Mouse (Mus musculus) myocyte (in vitro differentiated cells): ENCODE results near the gene Gng12. TPM values are rescaled to one million over a fixed set of nuclear protein-coding genes. Genes with fewer than 3 reads are reported as not detected.
A peak's percentile ranks its signal among the peaks of the same experiment; 100 is the strongest.

Experiments
- H3K27me3 ChIP-seq: one replicate; pipeline ENCODE4 v1.6.1; 2011; ENCODE audit not compliant: control insufficient read depth, insufficient read depth, insufficient read length
- H3K36me3 ChIP-seq: one replicate; pipeline ENCODE4 v1.6.1; 2011; ENCODE audit not compliant: control insufficient read depth, insufficient read depth
- H3K4me2 ChIP-seq: one replicate; pipeline ENCODE4 v1.6.1; 2011; ENCODE audit warnings: low read depth, control low read depth
- H3K4me3 ChIP-seq: one replicate; pipeline ENCODE4 v1.5.1; 2011; ENCODE audit warnings: mild to moderate bottlenecking, control low read depth, moderate library complexity
- H3K79me2 ChIP-seq: one replicate; pipeline ENCODE4 v1.6.1; 2011; ENCODE audit not compliant: control insufficient read depth, insufficient read depth
- H3ac ChIP-seq: one replicate; pipeline ENCODE4 v1.6.1; 2011; ENCODE audit not compliant: control insufficient read depth, insufficient read length
- CEBPB ChIP-seq: IDR thresholded peaks from 2 replicates; pipeline ENCODE4 v1.6.1; 2011; ENCODE audit warnings: mild to moderate bottlenecking, moderate library complexity; ENCODE audit not compliant: poor library complexity, insufficient read depth, severe bottlenecking
- E2F4 ChIP-seq: IDR thresholded peaks from one replicate; pipeline ENCODE4 v1.6.1; 2011; ENCODE audit warnings: mild to moderate bottlenecking, control low read depth, moderate library complexity; ENCODE audit not compliant: insufficient read depth
- MAX ChIP-seq: IDR thresholded peaks from one replicate; pipeline ENCODE4 v1.6.1; 2011; ENCODE audit warnings: low read depth, mild to moderate bottlenecking, control low read depth
- MYOD1 ChIP-seq, 3 experiments: IDR thresholded peaks; one replicate each; pipeline ENCODE4 v1.6.1; 2011; ENCODE audit warnings: control low read depth in 2 of 3, low read depth in 2 of 3, mild to moderate bottlenecking in 2 of 3, moderate library complexity in 1 of 3; ENCODE audit not compliant: insufficient read length in 2 of 3, control insufficient read depth in 1 of 3
- MYOG ChIP-seq, 3 experiments: IDR thresholded peaks; one replicate each; pipeline ENCODE4 v1.6.1; 2011; ENCODE audit warnings: control low read depth in 2 of 3, low read depth in 2 of 3, mild to moderate bottlenecking in 2 of 3; ENCODE audit not compliant: insufficient read length in 2 of 3, control insufficient read depth in 1 of 3, insufficient read depth in 1 of 3
- POLR2A ChIP-seq: IDR thresholded peaks from one replicate; pipeline ENCODE4 v1.6.1; 2011; ENCODE audit warnings: low read depth, mild to moderate bottlenecking, control low read depth, moderate library complexity; ENCODE audit not compliant: insufficient read length
- POLR2AphosphoS2 ChIP-seq: IDR thresholded peaks from one replicate; pipeline ENCODE4 v1.6.1; 2011; ENCODE audit warnings: low read depth, control low read depth; ENCODE audit not compliant: insufficient read length
- REST ChIP-seq: IDR thresholded peaks from one replicate; pipeline ENCODE4 v1.6.1; 2011; ENCODE audit warnings: mild to moderate bottlenecking, control low read depth, moderate library complexity; ENCODE audit not compliant: insufficient read depth, insufficient read length
- SRF ChIP-seq: IDR thresholded peaks from one replicate; pipeline ENCODE4 v1.6.1; 2011; ENCODE audit warnings: low read depth; ENCODE audit not compliant: control insufficient read depth, insufficient read length
- TCF12 ChIP-seq: IDR thresholded peaks from one replicate; pipeline ENCODE4 v1.6.1; 2011; ENCODE audit warnings: mild to moderate bottlenecking, control low read depth; ENCODE audit not compliant: poor library complexity, insufficient read depth, severe bottlenecking
- TCF3 ChIP-seq: IDR thresholded peaks from one replicate; pipeline ENCODE4 v1.6.1; 2011; ENCODE audit warnings: low read depth, control low read depth; ENCODE audit not compliant: insufficient read length
- USF1 ChIP-seq: IDR thresholded peaks from one replicate; pipeline ENCODE4 v1.6.1; 2011; ENCODE audit warnings: low read depth, mild to moderate bottlenecking, control low read depth, moderate library complexity
- polyA plus RNA-seq: library from polyadenylated mRNA; unstranded; fragments of >200 nt; fragmentation: generic; extraction: Trizol; gene quantifications from one replicate; pipeline ENCODE4 v1.2.1, GENCODE M21; 2012; ENCODE audit warnings: missing spikeins

Gng12 gene
- polyA plus RNA-seq, 1 experiment, result 37.8 TPM

DNA sequence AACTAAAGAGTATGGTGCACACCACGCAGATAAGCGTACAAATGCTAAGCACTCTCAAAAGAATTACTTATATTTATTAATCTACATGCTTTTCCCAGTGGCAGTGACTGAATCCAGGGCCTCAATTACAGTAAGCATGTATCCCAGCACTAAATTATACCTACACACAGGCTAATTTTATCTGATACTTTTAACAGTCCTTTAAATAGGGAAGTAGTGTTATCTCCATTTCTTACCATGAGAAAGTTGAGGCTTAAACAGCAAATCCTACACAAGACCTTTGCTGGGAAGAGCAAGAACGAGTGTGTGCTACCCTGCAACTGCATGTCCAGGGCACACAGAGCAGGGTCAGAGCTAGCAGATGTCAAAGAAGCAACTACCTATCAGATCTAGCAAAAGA is 113.7 kb downstream of the Gng12 start:
- TF ChIP-seq POLR2A, result no peak
- no peak for TF ChIP-seq POLR2AphosphoS2
- H3K4me3 ChIP-seq, result no peak overlapping the region
- H3K4me2 ChIP-seq, result no peak overlapping the region
- no peaks in the 10 kb centered on the region for H3K27me3 ChIP-seq
- H3K36me3 ChIP-seq, result no peaks in the 10 kb centered on the region
- H3K79me2 ChIP-seq, result no peaks in the 10 kb centered on the region
- no peak overlapping the region for H3ac ChIP-seq

DNA sequence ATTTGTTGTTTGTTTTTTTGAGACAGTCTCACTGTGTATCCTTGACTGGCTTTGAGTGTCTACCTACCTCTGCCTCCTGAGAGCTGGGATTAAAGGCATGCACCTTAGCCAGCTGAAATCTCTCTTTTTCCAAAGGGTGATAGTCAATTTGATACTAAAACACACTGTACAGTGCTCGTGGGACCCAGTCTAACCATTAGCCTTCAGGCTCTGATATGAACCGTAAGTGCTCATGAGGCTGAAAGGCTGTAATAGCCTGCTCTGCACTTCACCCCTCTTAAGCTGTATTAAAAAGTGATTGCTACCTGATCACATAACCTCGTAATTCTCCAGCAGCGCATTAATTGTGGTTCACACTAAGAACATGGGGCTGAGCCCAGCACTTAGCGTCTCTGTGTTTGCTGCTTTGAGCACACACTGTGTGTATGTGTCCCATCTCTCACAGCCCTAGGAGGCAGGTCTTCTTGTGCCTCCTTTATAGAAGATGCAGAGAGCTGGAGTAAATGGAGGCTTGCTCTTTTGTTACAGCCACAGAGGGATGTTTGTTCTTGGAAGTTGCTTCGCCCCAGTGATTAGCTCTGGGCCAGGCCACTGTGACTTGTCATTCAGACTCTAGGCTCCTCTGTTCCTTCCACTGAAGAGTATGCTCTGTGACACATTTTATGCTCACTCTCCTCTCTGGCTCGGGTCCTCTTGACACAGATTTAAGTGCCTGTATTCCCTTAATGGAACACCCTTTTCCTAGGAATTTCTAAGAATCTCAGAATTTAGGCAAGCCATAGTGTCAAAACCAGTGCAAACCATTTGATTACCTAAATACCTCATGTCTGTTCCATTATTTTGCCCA is 114.4 kb downstream of the Gng12 start:
- Histone ChIP-seq H3K4me2 (no peak overlapping the region), H3K27me3 (no peaks in the 10 kb centered on the region), H3ac (no peak overlapping the region), H3K4me3 (no peak overlapping the region), H3K79me2 (no peaks in the 10 kb centered on the region), H3K36me3 (no peaks in the 10 kb centered on the region)
- TF ChIP-seq E2F4 (no peak), MYOD1 (IDR thresholded peaks at IDR 0.05; ENCODE audit: control insufficient read depth in 1 of 3, insufficient read length in 2 of 3, low read depth in 2 of 3) (no peak), USF1 (no peak)

DNA sequence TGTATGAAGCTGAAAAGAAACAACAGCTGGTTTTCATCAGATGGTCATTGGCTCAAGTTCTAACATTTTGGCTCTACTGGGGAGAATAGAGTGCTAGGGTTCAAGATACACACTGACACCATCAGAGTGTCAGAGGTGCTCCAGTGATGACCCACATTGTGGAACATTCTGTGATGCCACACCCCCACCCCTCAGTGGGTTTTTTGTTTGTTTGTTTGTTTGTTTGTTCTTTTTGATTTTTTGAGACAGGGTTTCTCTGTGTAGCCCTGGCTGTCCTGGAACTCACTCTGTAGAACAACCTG is 115.0 kb downstream of the Gng12 start:
- Histone ChIP-seq H3K36me3 (no peaks in the 10 kb centered on the region), H3K79me2 (no peaks in the 10 kb centered on the region), H3K27me3 (no peaks in the 10 kb centered on the region), H3K4me3 (no peak overlapping the region), H3K4me2 (no peak overlapping the region), H3ac (no peak overlapping the region)
- TF ChIP-seq USF1 (no peak), MAX (no peak), SRF (no peak), REST (no peak), MYOG (IDR thresholded peaks at IDR 0.05; ENCODE audit: control insufficient read depth in 1 of 3, insufficient read depth in 1 of 3, insufficient read length in 2 of 3, low read depth in 2 of 3) (no peak), POLR2A (no peak), MYOD1 (IDR thresholded peaks at IDR 0.05; ENCODE audit: control insufficient read depth in 1 of 3, insufficient read length in 2 of 3, low read depth in 2 of 3) (no peak), POLR2AphosphoS2 (no peak), E2F4 (no peak), CEBPB (no peak), TCF12 (no peak), TCF3 (no peak)

DNA sequence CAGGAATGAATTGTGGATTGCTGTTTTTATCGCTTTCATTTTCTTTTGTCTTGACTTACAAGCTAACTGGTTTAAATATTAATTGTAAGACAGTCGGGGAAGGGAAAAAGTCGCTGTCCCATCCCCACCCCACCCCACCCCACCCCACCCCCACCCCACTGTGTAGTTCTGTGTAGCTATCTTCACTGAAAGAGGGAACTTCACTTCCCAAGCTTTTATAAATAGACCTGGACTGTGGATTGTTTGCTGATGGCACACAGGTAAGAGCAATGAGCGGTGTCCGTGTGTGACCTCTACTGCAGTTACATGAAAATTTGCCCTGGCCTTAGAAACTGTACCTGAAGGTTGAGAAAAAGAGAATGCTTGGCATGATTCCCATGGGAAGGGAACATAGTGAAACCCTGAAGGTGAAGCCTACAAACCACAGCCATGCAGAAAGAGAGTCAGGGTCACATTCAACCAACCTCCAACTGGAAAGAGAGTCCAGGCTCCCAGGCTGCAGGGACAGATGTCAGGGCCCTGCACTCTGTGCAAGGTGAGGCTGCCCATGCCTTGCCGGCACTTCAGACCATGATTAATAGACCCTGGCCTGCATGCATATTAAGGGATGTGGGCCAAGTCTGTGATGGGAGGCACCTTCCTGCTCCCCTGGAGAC is 117.2 kb downstream of the Gng12 start:
- Histone ChIP-seq H3K27me3 (no peaks in the 10 kb centered on the region), H3K4me2 (no peak overlapping the region), H3ac (no peak overlapping the region), H3K36me3 (no peaks in the 10 kb centered on the region), H3K79me2 (no peaks in the 10 kb centered on the region), H3K4me3 (no peak overlapping the region)
- TF ChIP-seq E2F4 (no peak), MAX (no peak), TCF3 (no peak)

DNA sequence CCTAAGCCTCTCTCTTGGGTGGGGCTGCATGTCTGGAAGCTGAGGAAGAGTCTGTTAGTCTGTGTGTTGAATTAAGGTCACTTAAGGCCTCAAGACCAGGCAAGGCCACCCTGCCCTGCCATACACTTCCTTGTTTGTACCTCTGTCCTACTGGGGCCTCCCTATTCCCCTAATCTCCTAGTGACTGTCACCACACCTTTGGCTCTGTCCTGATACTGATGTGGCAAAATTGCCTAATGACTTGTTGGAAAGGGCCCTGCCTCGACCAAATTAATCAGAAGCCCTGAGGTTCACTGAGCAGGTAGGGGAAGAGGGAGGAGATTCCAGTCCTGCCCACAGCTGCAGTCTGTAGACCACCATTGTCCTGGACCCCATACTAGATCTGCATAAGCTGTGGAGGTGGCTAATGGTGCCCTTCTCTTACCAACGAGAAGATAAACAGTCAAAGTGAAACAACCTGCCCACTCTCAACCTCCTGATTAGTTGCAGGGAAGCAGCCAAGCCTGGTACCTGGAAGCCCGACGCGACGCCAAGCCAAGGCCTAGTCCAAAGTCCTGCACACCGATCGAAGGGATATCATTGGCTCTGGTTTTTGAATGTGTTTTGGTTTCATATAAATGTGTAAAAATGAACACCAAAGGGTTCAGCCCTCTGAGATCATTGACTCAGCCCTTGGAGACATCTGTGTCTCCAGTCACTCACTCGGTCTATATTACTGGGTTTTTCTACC is 117.9 kb downstream of the Gng12 start:
- Histone ChIP-seq H3K4me2 (peak overlapping the region; percentile 15), H3K4me3 (no peak overlapping the region), H3K36me3 (no peaks in the 10 kb centered on the region), H3ac (no peak overlapping the region), H3K79me2 (no peaks in the 10 kb centered on the region), H3K27me3 (no peaks in the 10 kb centered on the region)
- no peak for TF ChIP-seq SRF
- TF ChIP-seq REST, result no peak
- no peak for TF ChIP-seq TCF12
- no peak for TF ChIP-seq CEBPB
- TF ChIP-seq MAX, result no peak
- TF ChIP-seq MYOG (IDR thresholded peaks at IDR 0.05; ENCODE audit: control insufficient read depth in 1 of 3, insufficient read depth in 1 of 3, insufficient read length in 2 of 3, low read depth in 2 of 3), result no peak
- TF ChIP-seq TCF3, result no peak
- TF ChIP-seq POLR2AphosphoS2, result no peak
- TF ChIP-seq USF1, result no peak
- no peak for TF ChIP-seq POLR2A
- no peak for TF ChIP-seq E2F4
- no peak for TF ChIP-seq MYOD1 (IDR thresholded peaks at IDR 0.05; ENCODE audit: control insufficient read depth in 1 of 3, insufficient read length in 2 of 3, low read depth in 2 of 3)
